ENCODE assay signal across 8 mouse cellular contexts in genomic region chr17:63493274-63493673, GRCm38 (mm10). TPM values are rescaled to one million over a fixed set of nuclear protein-coding genes. Genes with fewer than 3 reads are reported as not detected.
A peak's percentile ranks its signal among the peaks of the same experiment; 100 is the strongest.
DNase-seq lines count a peak whose midpoint lies in the region; ATAC-seq and TF ChIP-seq lines count a peak whose summit lies in the region.

No protein-coding gene starts in this region.

- TF ChIP-seq POLR2A in kidney, adult 2 months (IDR thresholded peaks at IDR 0.05; ENCODE audit: low read depth, low read length), result no peak

- H3K9me3 ChIP-seq in intestine, embryonic 16.5 days (ENCODE audit: control insufficient read depth, low read length), result no peaks in the 10 kb centered on the region

- peak overlapping the region; percentile 16; the same call in 1 of the 2 replicates for H3K4me3 ChIP-seq in kidney, adult 2 months (ENCODE audit: insufficient read depth, low read depth, low read length)
- H3K4me3 ChIP-seq in intestine, embryonic 16.5 days (ENCODE audit: low read length), result no peak overlapping the region

- peak; percentile 54 for TF ChIP-seq CTCF in kidney, adult 2 months (conservative IDR thresholded peaks at IDR 0.05; ENCODE audit: insufficient read depth, insufficient read length, low read depth, low read length)

- DNase-seq in kidney, adult 2 months, result peak; percentile 47
- DNase-seq in kidney, adult 8-10 months, result no peak
- DNase-seq in NIH3T3 (ENCODE audit: low read depth) (peak; percentile 88), MN1 (ENCODE audit: low spot score) (no peak)
- peak; percentile 60 to 63 for DNase-seq in cerebellum, postnatal 10 days
- peak; percentile 24 for DNase-seq in lung, postnatal 25 days (ENCODE audit: low spot score)
- DNase-seq in testis, postnatal 10 days (ENCODE audit: low spot score), result peak; percentile 48

- 0 out of 2 replicates have a peak, but pooled peaks have one; percentile 39 for ATAC-seq in intestine, embryonic 16.5 days

- H3K4me1 ChIP-seq in kidney, adult 2 months (ENCODE audit: control insufficient read depth, insufficient read depth, low read length), result peaks cover 47% of the 10 kb centered on the region
- H3K4me1 ChIP-seq in intestine, embryonic 16.5 days (ENCODE audit: control insufficient read depth, insufficient read depth, low read length), result peaks cover 16% of the 10 kb centered on the region

- no peaks in the 10 kb centered on the region for H3K36me3 ChIP-seq in kidney, adult 2 months (ENCODE audit: control insufficient read depth, insufficient read depth, low read length)
- no peaks in the 10 kb centered on the region for H3K36me3 ChIP-seq in intestine, embryonic 16.5 days (ENCODE audit: control insufficient read depth, insufficient read depth, low read length)

- H3K27ac ChIP-seq in kidney, adult 2 months (ENCODE audit: insufficient read depth, low read depth, low read length), result peak overlapping the region; percentile 84
- H3K27ac ChIP-seq in intestine, embryonic 16.5 days (ENCODE audit: low read length), result peak overlapping the region; percentile 3; the same call in 1 of the 2 replicates

- 19% methylated on average over 5 of the region's 5 CpGs for WGBS in kidney, adult 2 months
- 39% methylated on average over 5 of the region's 5 CpGs for WGBS in intestine, embryonic 16.5 days

- H3K27me3 ChIP-seq in kidney, adult 2 months (replicated peaks; ENCODE audit: control insufficient read depth, insufficient read depth, low read length), result no peaks in the 10 kb centered on the region
- no peaks in the 10 kb centered on the region for H3K27me3 ChIP-seq in intestine, embryonic 16.5 days (replicated peaks; ENCODE audit: control insufficient read depth, insufficient read depth, low read length)

- H3K9ac ChIP-seq in intestine, embryonic 16.5 days (ENCODE audit: low read depth, low read length), result no peak overlapping the region

- no peak overlapping the region for H3K4me2 ChIP-seq in intestine, embryonic 16.5 days (ENCODE audit: low read depth, low read length)

RNA-seq across cellular contexts. Expression of gene Fbxl17, which starts 6.5 kb away (rescaled TPM):
- 9.2 and 10.2 TPM in 2 replicates for polyA plus RNA-seq in kidney, adult 2 months (2012; rRNA removed)
- polyA plus RNA-seq in intestine, embryonic 16.5 days (2015; fragmentation: Nextera tagmentation; extraction: Ambion mirVana), result 2.3 TPM in 2 replicates

Comparison
In these comparisons a context has a peak if more than half of its experiments do, and no peak if none do; other contexts are left out.
1. DNase-seq: peak in kidney, adult 2 months (single experiment), NIH3T3 (single experiment), cerebellum, postnatal 10 days (2 of 2), lung, postnatal 25 days (single experiment) and testis, postnatal 10 days (single experiment); none in kidney, adult 8-10 months (0 of 2) and MN1 (single experiment).